Mouse (Mus musculus) thymus, postnatal 0 days (tissue): Measurements from ENCODE around the gene Tmem196. TPM values are rescaled to one million over a fixed set of nuclear protein-coding genes. Genes with fewer than 3 reads are reported as not detected.

Source experiments
- DNase-seq: peaks from one replicate; pipeline ENCODE4 v3.0.0-alpha.2; 2015; ENCODE audit warnings: low spot score
- polyA plus RNA-seq: library from polyadenylated mRNA; unstranded; fragments of >200 nt; fragmentation: Nextera tagmentation; extraction: Ambion mirVana; gene quantifications from 2 replicates; pipeline ENCODE4 v1.2.1, GENCODE M21; 2015

Gene Tmem196
- 0.06 and 0.08 TPM in 2 replicates for polyA plus RNA-seq

- no peak for DNase-seq
Measured at GRCm38 (mm10) chr12:119945589-119946310, at the start of gene Tmem196. TSS of gene Tmem196 (plus strand) at chr12:119945822.

- no peak for DNase-seq
Measured at GRCm38 (mm10) chr12:119946311-119946692, 680 bp downstream of the Tmem196 start.

- no peak for DNase-seq
Measured at GRCm38 (mm10) chr12:119957041-119957440, 11.4 kb downstream of the Tmem196 start.

GRCm38 (mm10) chr12:119960730-119961129, 15.1 kb downstream of the Tmem196 start:
- DNase-seq: no peak

GRCm38 (mm10) chr12:119965373-119965772, 19.8 kb downstream of the Tmem196 start:
- DNase-seq: no peak

- DNase-seq: no peak
Measured at GRCm38 (mm10) chr12:119970068-119970467, 24.4 kb downstream of the Tmem196 start.

GRCm38 (mm10) chr12:119981731-119982130, 36.1 kb downstream of the Tmem196 start:
- peak; percentile 32 for DNase-seq

GRCm38 (mm10) chr12:119998267-119998666, 52.6 kb downstream of the Tmem196 start:
- no peak for DNase-seq

- DNase-seq: no peak
Measured at GRCm38 (mm10) chr12:120004280-120004679, 58.7 kb downstream of the Tmem196 start.

GRCm38 (mm10) chr12:120014768-120015167, 69.1 kb downstream of the Tmem196 start:
- DNase-seq: no peak

- DNase-seq: no peak
Measured at GRCm38 (mm10) chr12:120015201-120015600, 69.6 kb downstream of the Tmem196 start.

- peak; percentile 54 for DNase-seq
Measured at GRCm38 (mm10) chr12:120028089-120028959, 82.7 kb downstream of the Tmem196 start.
